Mouse (Mus musculus) kidney, adult 2 months (tissue): ENCODE data around the gene Prps1.

Experiments
- CTCF ChIP-seq: fragments of 200-500 bp; conservative IDR thresholded peaks from 2 replicates; pipeline ENCODE4 v1.5.1; 2011; ENCODE audit warnings: low read depth, mild to moderate bottlenecking, control low read depth, low read length, moderate library complexity, mixed read lengths; ENCODE audit not compliant: insufficient read depth, insufficient read length
- POLR2A ChIP-seq: fragments of 200-500 bp; IDR thresholded peaks from one replicate; pipeline ENCODE4 v1.6.1; 2011; ENCODE audit warnings: low read depth, low read length, control low read depth

GRCm38 (mm10) chrX:140432786-140433185 is 23.6 kb upstream of the Prps1 start:
- TF ChIP-seq CTCF (no peak), POLR2A (no peak)
